Mouse (Mus musculus) left cerebral cortex, adult 8-10 months (tissue): ENCODE data around the gene Hoxd4. TPM values are rescaled to one million over a fixed set of nuclear protein-coding genes. Genes with fewer than 3 reads are reported as not detected.

ENCODE experiments used
- DNase-seq, 2 experiments: peaks; one replicate each; pipeline ENCODE4 v3.0.0; 2022; ENCODE audit warnings: low spot score in 2 of 2
- total RNA-seq, 4 experiments: library from RNA; stranded (reverse); gene quantifications; 2 replicates each; pipeline ENCODE4 v1.2.4; 2022

Gene Hoxd4
- total RNA-seq, 4 experiments from 2014 or later: not detected

- no peak for DNase-seq
Observed at GRCm38 (mm10) chr2:74704999-74705466, 6.7 kb upstream of the Hoxd4 start.

- DNase-seq: no peak
Observed at GRCm38 (mm10) chr2:74705467-74706089, 6.2 kb upstream of the Hoxd4 start.

GRCm38 (mm10) chr2:74706393-74706960 is 5.3 kb upstream of the Hoxd4 start:
- no peak for DNase-seq

- no peak for DNase-seq
Observed at GRCm38 (mm10) chr2:74707599-74707998, 4.1 kb upstream of the Hoxd4 start.

- no peak for DNase-seq
Observed at GRCm38 (mm10) chr2:74708676-74709075, 3.1 kb upstream of the Hoxd4 start.

- no peak for DNase-seq
Observed at GRCm38 (mm10) chr2:74709465-74710419, 2.0 kb upstream of the Hoxd4 start.

- no peak for DNase-seq
Observed at GRCm38 (mm10) chr2:74710929-74711543, 693 bp upstream of the Hoxd4 start.

- no peak for DNase-seq
Observed at GRCm38 (mm10) chr2:74713239-74714150, 1.8 kb downstream of the Hoxd4 start.

GRCm38 (mm10) chr2:74714156-74714789 is 2.5 kb downstream of the Hoxd4 start:
- no peak for DNase-seq

- DNase-seq: no peak
Observed at GRCm38 (mm10) chr2:74714881-74715280, 3.2 kb downstream of the Hoxd4 start.

GRCm38 (mm10) chr2:74715504-74716241 is 3.9 kb downstream of the Hoxd4 start:
- DNase-seq: peak; percentile 40 to 68

GRCm38 (mm10) chr2:74720384-74720783 is 8.7 kb downstream of the Hoxd4 start:
- no peak for DNase-seq

GRCm38 (mm10) chr2:74720955-74721491 is 9.3 kb downstream of the Hoxd4 start:
- DNase-seq: no peak

- DNase-seq: no peak
Observed at GRCm38 (mm10) chr2:74721882-74722281, 10.2 kb downstream of the Hoxd4 start.

- no peak for DNase-seq
Observed at GRCm38 (mm10) chr2:74722949-74723348, 11.2 kb downstream of the Hoxd4 start.

GRCm38 (mm10) chr2:74724244-74725015 is 12.7 kb downstream of the Hoxd4 start:
- no peak for DNase-seq

- no peak for DNase-seq
Observed at GRCm38 (mm10) chr2:74725171-74725570, 13.4 kb downstream of the Hoxd4 start.

GRCm38 (mm10) chr2:74726551-74726950 is 14.8 kb downstream of the Hoxd4 start, which contains the start of gene Gm28230:
TSS of gene Gm28230 (plus strand) at chr2:74726728.
- DNase-seq: no peak
